Mouse (Mus musculus) neural tube, embryonic 15.5 days (tissue): ENCODE measurements at regions not wholly inside any gene's neighbourhood (a gene's known extent, or its start where the extent isn't known, plus 50 kb on each side); places are given as distances from the start of the nearest gene placed in this dataset.

Source experiments
- ATAC-seq: fragments of 200-750 bp; cut with Nextera tagmentation; 2 replicates; pipeline ENCODE4 v1.8.0; 2017; ENCODE audit warnings: mild to moderate bottlenecking, moderate TSS enrichment, moderate library complexity; ENCODE audit not compliant: low FRiP score
- H3K27ac ChIP-seq: fragments of 300-500 bp; sonication (generic); replicated peaks from 2 replicates; pipeline ENCODE4 v1.5.1; 2015; ENCODE audit warnings: mild to moderate bottlenecking, inconsistent platforms
- H3K27me3 ChIP-seq: fragments of 300-500 bp; sonication (generic); replicated peaks from 2 replicates; pipeline ENCODE4 v1.6.1; 2015; ENCODE audit warnings: inconsistent platforms
- H3K36me3 ChIP-seq: fragments of 300-500 bp; sonication (generic); 2 replicates; pipeline ENCODE4 v1.6.1; 2015; ENCODE audit warnings: inconsistent platforms
- H3K4me1 ChIP-seq: fragments of 300-500 bp; sonication (generic); 2 replicates; pipeline ENCODE4 v1.6.1; 2015; ENCODE audit warnings: inconsistent platforms
- H3K4me2 ChIP-seq: fragments of 300-500 bp; sonication (generic); 2 replicates; pipeline ENCODE4 v1.6.1; 2015; ENCODE audit warnings: inconsistent platforms, mild to moderate bottlenecking, moderate library complexity
- H3K4me3 ChIP-seq: fragments of 300-500 bp; sonication (generic); replicated peaks from 2 replicates; pipeline ENCODE4 v1.5.1; 2015; ENCODE audit warnings: mild to moderate bottlenecking, inconsistent platforms
- H3K9ac ChIP-seq: fragments of 300-500 bp; sonication (generic); replicated peaks from 2 replicates; pipeline ENCODE4 v1.6.1; 2015; ENCODE audit warnings: mild to moderate bottlenecking, inconsistent platforms
- H3K9me3 ChIP-seq: fragments of 300-500 bp; sonication (generic); replicated peaks from 2 replicates; pipeline ENCODE4 v1.6.1; 2016; ENCODE audit warnings: inconsistent platforms
- WGBS: fragments of 180-500 bp; shearing (Covaris S2); methylation state at CpG from one replicate; pipeline ENCODE4 v1.1.7; 2015; ENCODE audit warnings: mixed read lengths; 5-methylcytosine and 5-hydroxymethylcytosine counted together

- Histone ChIP-seq H3K9ac (no peak overlapping the region), H3K9me3 (no peaks in the 10 kb centered on the region), H3K4me2 (peak overlapping the region; percentile 46), H3K36me3 (no peaks in the 10 kb centered on the region), H3K4me1 (peaks cover 28% of the 10 kb centered on the region), H3K27ac (no peak overlapping the region), H3K4me3 (peak overlapping the region; percentile 5), H3K27me3 (peaks cover 29% of the 10 kb centered on the region)
- 29% methylated on average over 8 of the region's 8 CpGs for WGBS
- ATAC-seq = no peak
These were observed 78.9 kb upstream of the Otx2 start for GRCm38 (mm10) chr14:48752579-48752905.

- peaks cover 28% of the 10 kb centered on the region for H3K4me1 ChIP-seq
These were observed 78.3 kb upstream of the Otx2 start for GRCm38 (mm10) chr14:48751751-48752578.

GRCm38 (mm10) chr14:48750994-48751393, 77.4 kb upstream of the Otx2 start:
- WGBS = 12% methylated on average over 6 of the region's 6 CpGs
- no peak overlapping the region for H3K27ac ChIP-seq
- H3K9me3 ChIP-seq = no peaks in the 10 kb centered on the region
- no peaks in the 10 kb centered on the region for H3K36me3 ChIP-seq
- H3K4me1 ChIP-seq = peaks cover 28% of the 10 kb centered on the region
- H3K4me2 ChIP-seq = no peak overlapping the region
- H3K27me3 ChIP-seq = peaks cover 29% of the 10 kb centered on the region
- no peak for ATAC-seq
- H3K4me3 ChIP-seq = no peak overlapping the region
- no peak overlapping the region for H3K9ac ChIP-seq

More at GRCm38 (mm10) chr14:48751751-48752578, 78.3 kb upstream of the Otx2 start:
- Histone ChIP-seq H3K9me3 (no peaks in the 10 kb centered on the region), H3K4me2 (peak overlapping the region; percentile 46), H3K27me3 (peaks cover 29% of the 10 kb centered on the region), H3K4me3 (peak overlapping the region; percentile 5), H3K27ac (no peak overlapping the region), H3K36me3 (no peaks in the 10 kb centered on the region), H3K9ac (no peak overlapping the region)
- 15% methylated on average over 18 of the region's 18 CpGs for WGBS
- ATAC-seq = no peak

- Histone ChIP-seq H3K36me3 (no peaks in the 10 kb centered on the region), H3K9me3 (no peaks in the 10 kb centered on the region), H3K4me1 (peaks cover 25% of the 10 kb centered on the region), H3K4me2 (no peak overlapping the region), H3K27me3 (peaks cover 29% of the 10 kb centered on the region), H3K9ac (no peak overlapping the region), H3K4me3 (no peak overlapping the region), H3K27ac (no peak overlapping the region)
- WGBS = 91% methylated on average over 12 of the region's 12 CpGs
- no peak for ATAC-seq
These were observed 75.4 kb upstream of the Otx2 start for GRCm38 (mm10) chr14:48748976-48749375.

GRCm38 (mm10) chr14:48747936-48748335, 74.3 kb upstream of the Otx2 start:
- Histone ChIP-seq H3K27me3 (peaks cover 23% of the 10 kb centered on the region), H3K9ac (no peak overlapping the region), H3K9me3 (no peaks in the 10 kb centered on the region), H3K4me2 (no peak overlapping the region), H3K4me3 (no peak overlapping the region), H3K4me1 (peaks cover 16% of the 10 kb centered on the region), H3K36me3 (no peaks in the 10 kb centered on the region), H3K27ac (no peak overlapping the region)
- 97% methylated on average over 1 of the region's 1 CpGs for WGBS
- ATAC-seq = no peak

- no peaks in the 10 kb centered on the region for H3K9me3 ChIP-seq
- 57% methylated on average over 7 of the region's 7 CpGs for WGBS
- H3K4me1 ChIP-seq = no peaks in the 10 kb centered on the region
- no peak overlapping the region for H3K27ac ChIP-seq
- ATAC-seq = no peak
- H3K27me3 ChIP-seq = no peaks in the 10 kb centered on the region
- no peak overlapping the region for H3K4me3 ChIP-seq
- no peak overlapping the region for H3K9ac ChIP-seq
- no peaks in the 10 kb centered on the region for H3K36me3 ChIP-seq
- H3K4me2 ChIP-seq = no peak overlapping the region
These were observed 67.5 kb upstream of the Otx2 start for GRCm38 (mm10) chr14:48740942-48741602.

GRCm38 (mm10) chr14:48739121-48739520, 65.5 kb upstream of the Otx2 start:
- Histone ChIP-seq H3K4me2 (no peak overlapping the region), H3K9me3 (no peaks in the 10 kb centered on the region), H3K27ac (no peak overlapping the region), H3K9ac (no peak overlapping the region), H3K4me1 (no peaks in the 10 kb centered on the region), H3K36me3 (no peaks in the 10 kb centered on the region), H3K27me3 (no peaks in the 10 kb centered on the region), H3K4me3 (no peak overlapping the region)
- ATAC-seq = no peak
- 91% methylated on average over 4 of the region's 4 CpGs for WGBS

- no peak overlapping the region for H3K27ac ChIP-seq
- H3K9me3 ChIP-seq = no peaks in the 10 kb centered on the region
- no peak overlapping the region for H3K9ac ChIP-seq
- ATAC-seq = no peak
- WGBS = 85% methylated on average over 10 of the region's 10 CpGs
- H3K27me3 ChIP-seq = no peaks in the 10 kb centered on the region
- no peaks in the 10 kb centered on the region for H3K4me1 ChIP-seq
- no peak overlapping the region for H3K4me2 ChIP-seq
- H3K4me3 ChIP-seq = no peak overlapping the region
- no peaks in the 10 kb centered on the region for H3K36me3 ChIP-seq
These were observed 65.0 kb upstream of the Otx2 start for GRCm38 (mm10) chr14:48738641-48739040.

- Histone ChIP-seq H3K36me3 (no peaks in the 10 kb centered on the region), H3K27me3 (no peaks in the 10 kb centered on the region), H3K27ac (no peak overlapping the region), H3K9me3 (no peaks in the 10 kb centered on the region), H3K4me3 (no peak overlapping the region), H3K4me1 (no peaks in the 10 kb centered on the region), H3K9ac (no peak overlapping the region), H3K4me2 (no peak overlapping the region)
- ATAC-seq = no peak
- 47% methylated on average over 10 of the region's 10 CpGs for WGBS
These were observed 64.6 kb upstream of the Otx2 start for GRCm38 (mm10) chr14:48738213-48738612.

- H3K27me3 ChIP-seq = no peaks in the 10 kb centered on the region
- H3K4me3 ChIP-seq = no peak overlapping the region
- H3K36me3 ChIP-seq = no peaks in the 10 kb centered on the region
- no peak overlapping the region for H3K9ac ChIP-seq
- H3K4me2 ChIP-seq = no peak overlapping the region
- ATAC-seq = no peak
- no peak overlapping the region for H3K27ac ChIP-seq
- H3K9me3 ChIP-seq = no peaks in the 10 kb centered on the region
- 73% methylated on average over 14 of the region's 14 CpGs for WGBS
- no peaks in the 10 kb centered on the region for H3K4me1 ChIP-seq
These were observed 63.6 kb upstream of the Otx2 start for GRCm38 (mm10) chr14:48736969-48737860.

GRCm38 (mm10) chr14:48736211-48736610, 62.6 kb upstream of the Otx2 start:
- no peak for ATAC-seq
- H3K4me3 ChIP-seq = no peak overlapping the region
- no peaks in the 10 kb centered on the region for H3K4me1 ChIP-seq
- no peak overlapping the region for H3K27ac ChIP-seq
- 77% methylated on average over 6 of the region's 6 CpGs for WGBS
- no peaks in the 10 kb centered on the region for H3K9me3 ChIP-seq
- no peak overlapping the region for H3K4me2 ChIP-seq
- no peak overlapping the region for H3K9ac ChIP-seq
- no peaks in the 10 kb centered on the region for H3K27me3 ChIP-seq
- no peaks in the 10 kb centered on the region for H3K36me3 ChIP-seq
